Mouse (Mus musculus) lung, adult 2 months (tissue): ENCODE results near the gene Tcf20.

Source experiments
- CTCF ChIP-seq: fragments of 200-500 bp; IDR thresholded peaks from 2 replicates; pipeline ENCODE4 v1.5.1; 2011; ENCODE audit warnings: mild to moderate bottlenecking, low read length, control low read depth; ENCODE audit not compliant: insufficient read depth
- POLR2A ChIP-seq: fragments of 200-500 bp; IDR thresholded peaks from 2 replicates; pipeline ENCODE4 v1.6.1; 2011; ENCODE audit warnings: low read depth, mild to moderate bottlenecking, control low read depth, low read length, borderline replicate concordance; ENCODE audit errors: extremely low read depth

- no peak for TF ChIP-seq POLR2A
- TF ChIP-seq CTCF, result no peak
Measured at GRCm38 (mm10) chr15:82989190-82989704, 1.6 kb upstream of the Tcf20 start.
